Mouse (Mus musculus) limb, embryonic 12.5 days (tissue): ENCODE measurements around the gene Slc25a11. TPM values are rescaled to one million over a fixed set of nuclear protein-coding genes. Genes with fewer than 3 reads are reported as not detected.

Experiments used
- ATAC-seq: fragments of 200-750 bp; cut with Nextera tagmentation; 2 replicates; pipeline ENCODE4 v1.8.0; 2017; ENCODE audit warnings: low read depth, moderate TSS enrichment; ENCODE audit not compliant: insufficient number of reproducible peaks, insufficient read depth, low FRiP score, low TSS enrichment
- H3K27ac ChIP-seq: fragments of 300-500 bp; sonication (generic); 2 replicates; pipeline ENCODE4 v1.5.1; 2016; ENCODE audit warnings: mild to moderate bottlenecking, moderate library complexity
- H3K27me3 ChIP-seq: fragments of 300-500 bp; sonication (generic); 2 replicates; pipeline ENCODE4 v1.6.1; 2016; ENCODE audit warnings: mild to moderate bottlenecking, moderate library complexity
- H3K36me3 ChIP-seq: fragments of 300-500 bp; sonication (generic); 2 replicates; pipeline ENCODE4 v1.6.1; 2016; ENCODE audit warnings: mild to moderate bottlenecking, moderate library complexity
- H3K4me1 ChIP-seq: fragments of 300-500 bp; sonication (generic); replicated peaks from 2 replicates; pipeline ENCODE4 v1.6.1; 2016
- H3K4me2 ChIP-seq: fragments of 300-500 bp; sonication (generic); 2 replicates; pipeline ENCODE4 v1.6.1; 2016; ENCODE audit warnings: mild to moderate bottlenecking, moderate library complexity
- H3K4me3 ChIP-seq: fragments of 300-500 bp; sonication (generic); replicated peaks from 2 replicates; pipeline ENCODE4 v1.5.1; 2016; ENCODE audit warnings: mild to moderate bottlenecking
- H3K9ac ChIP-seq: fragments of 300-500 bp; sonication (generic); replicated peaks from 2 replicates; pipeline ENCODE4 v1.6.1; 2016; ENCODE audit warnings: mild to moderate bottlenecking, moderate library complexity
- H3K9me3 ChIP-seq: fragments of 300-500 bp; sonication (generic); 2 replicates; pipeline ENCODE4 v1.6.1; 2016; ENCODE audit warnings: mild to moderate bottlenecking, moderate library complexity
- WGBS: fragments of 180-500 bp; shearing (Covaris S2); methylation state at CpG from one replicate; pipeline ENCODE4 v1.1.7; 2016; 5-methylcytosine and 5-hydroxymethylcytosine counted together
- polyA plus RNA-seq: library from polyadenylated mRNA; unstranded; fragments of >200 nt; fragmentation: Nextera tagmentation; extraction: Ambion mirVana; gene quantifications from 2 replicates; pipeline ENCODE4 v1.2.1, GENCODE M21; 2016

The Slc25a11 gene
- 161 and 163 TPM in 2 replicates for polyA plus RNA-seq

DNA sequence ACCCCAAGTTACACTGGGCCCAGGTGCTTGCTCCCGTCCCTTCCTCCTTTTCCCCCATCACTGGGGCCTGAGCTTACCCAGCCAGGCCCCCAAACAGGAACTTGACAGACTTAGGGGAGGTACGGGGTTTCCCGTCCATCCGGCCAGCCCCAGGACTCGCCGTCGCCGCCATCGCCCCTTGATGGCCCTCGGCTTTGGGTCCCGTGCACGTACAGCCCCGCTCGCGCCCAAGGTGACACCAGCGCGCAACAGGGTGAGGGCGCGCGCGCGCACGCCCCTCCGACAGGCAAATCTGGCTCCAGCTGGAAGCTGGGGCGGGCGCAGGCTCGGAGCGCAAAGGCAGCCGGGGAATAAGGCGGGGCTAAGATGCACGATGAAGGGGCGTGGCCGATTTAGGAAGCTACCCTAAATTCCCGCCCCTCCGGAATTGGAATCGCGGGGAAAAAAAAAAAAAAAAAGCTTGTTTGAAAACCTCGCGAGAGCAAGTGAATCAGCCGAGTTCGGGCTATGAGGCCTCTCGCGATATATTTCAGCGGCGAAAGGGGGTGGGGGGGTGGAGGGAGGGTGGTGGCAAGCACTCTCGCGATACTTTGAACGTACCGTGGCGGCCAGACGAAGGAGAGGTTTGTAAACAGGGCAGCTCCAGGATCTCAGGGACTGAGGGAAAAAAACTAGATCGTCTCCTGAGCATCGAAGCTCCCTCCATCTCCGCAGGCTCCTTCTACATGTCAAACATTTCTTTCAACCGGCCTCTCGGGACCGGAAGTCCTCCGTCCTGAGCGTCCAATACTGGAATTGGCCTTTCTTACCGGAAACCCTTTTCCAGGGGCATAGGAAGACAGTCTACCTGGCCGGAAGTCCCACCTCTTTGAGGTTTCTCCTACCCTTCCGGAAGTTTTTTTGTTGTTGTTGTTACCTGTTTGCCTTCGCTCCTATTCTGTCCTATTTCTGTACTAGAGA lies at the start of gene Slc25a11, which contains the start of gene Rnf167:
Slc25a11 (minus strand) TSS at position 789 of the 960 bp plus-strand sequence.
Rnf167 (plus strand) TSS at position 545 of the 960 bp plus-strand sequence.
- Histone ChIP-seq H3K27me3 (no peaks in the 10 kb centered on the region), H3K27ac (peak within 1 kb of the TSS; percentile 94), H3K4me1 (peaks cover 51% of the 10 kb centered on the region), H3K36me3 (peaks cover 68% of the 10 kb centered on the region), H3K9ac (peak within 1 kb of the TSS; percentile 83), H3K4me2 (peak within 1 kb of the TSS; percentile 95), H3K4me3 (peak within 1 kb of the TSS; percentile 54), H3K9me3 (no peaks in the 10 kb centered on the region)
- WGBS, result under 1% methylated on average over 63 of the region's 63 CpGs
- ATAC-seq, result peak; percentile 82

DNA sequence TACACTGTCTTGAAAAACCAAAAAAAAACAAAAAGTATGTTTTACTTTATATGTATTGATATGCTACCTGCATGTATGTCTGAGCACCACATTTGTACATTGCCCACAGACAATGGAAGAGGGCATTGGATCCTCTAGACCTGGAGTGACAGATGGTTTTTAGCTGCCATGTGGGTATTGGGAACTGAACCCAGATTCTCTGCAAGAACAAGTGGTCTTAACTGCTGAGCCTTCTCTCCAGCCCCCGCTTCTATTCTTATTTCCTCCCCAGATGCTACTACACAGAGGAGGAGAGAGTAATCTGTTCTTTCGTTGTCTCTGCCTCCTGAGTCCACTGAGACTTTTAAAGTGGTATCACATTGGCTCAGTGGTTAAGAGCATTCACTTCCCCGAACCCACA lies 46.2 kb upstream of the Slc25a11 start:
- WGBS, result 77% methylated on average over 3 of the region's 3 CpGs
- Histone ChIP-seq H3K27me3 (no peaks in the 10 kb centered on the region), H3K27ac (no peak overlapping the region), H3K9me3 (no peaks in the 10 kb centered on the region), H3K9ac (no peak overlapping the region), H3K36me3 (no peaks in the 10 kb centered on the region), H3K4me1 (peaks cover 4% of the 10 kb centered on the region), H3K4me3 (no peak overlapping the region), H3K4me2 (no peak overlapping the region)
- ATAC-seq, result no peak

DNA sequence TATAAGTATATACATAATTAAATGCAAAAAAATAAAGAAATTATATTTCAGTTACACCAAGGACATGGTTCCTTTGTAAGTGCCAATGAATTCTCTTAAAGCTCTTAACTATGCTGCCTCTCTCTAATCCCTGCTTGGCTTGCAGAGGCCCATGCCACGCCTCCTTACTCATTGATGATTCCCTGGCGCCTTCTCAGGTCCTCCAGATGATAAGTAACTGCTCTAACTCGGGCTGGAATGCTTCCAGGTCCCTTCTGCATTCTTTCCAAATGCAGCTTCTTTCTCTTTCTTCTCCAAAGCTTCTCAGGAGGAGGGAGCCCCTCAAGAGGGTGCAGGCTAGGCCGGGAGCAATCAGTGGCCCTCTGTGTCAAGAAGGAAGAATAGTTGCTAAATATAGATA lies 42.3 kb upstream of the Slc25a11 start:
- H3K9me3 ChIP-seq, result no peaks in the 10 kb centered on the region
- no peak overlapping the region for H3K9ac ChIP-seq
- no peak for ATAC-seq
- H3K27ac ChIP-seq, result no peak overlapping the region
- whole genome bisulfite sequencing, result 63% methylated on average over 4 of the region's 4 CpGs
- H3K36me3 ChIP-seq, result peaks cover 9% of the 10 kb centered on the region
- H3K4me2 ChIP-seq, result no peak overlapping the region
- no peaks in the 10 kb centered on the region for H3K27me3 ChIP-seq
- peaks cover 19% of the 10 kb centered on the region for H3K4me1 ChIP-seq
- no peak overlapping the region for H3K4me3 ChIP-seq

DNA sequence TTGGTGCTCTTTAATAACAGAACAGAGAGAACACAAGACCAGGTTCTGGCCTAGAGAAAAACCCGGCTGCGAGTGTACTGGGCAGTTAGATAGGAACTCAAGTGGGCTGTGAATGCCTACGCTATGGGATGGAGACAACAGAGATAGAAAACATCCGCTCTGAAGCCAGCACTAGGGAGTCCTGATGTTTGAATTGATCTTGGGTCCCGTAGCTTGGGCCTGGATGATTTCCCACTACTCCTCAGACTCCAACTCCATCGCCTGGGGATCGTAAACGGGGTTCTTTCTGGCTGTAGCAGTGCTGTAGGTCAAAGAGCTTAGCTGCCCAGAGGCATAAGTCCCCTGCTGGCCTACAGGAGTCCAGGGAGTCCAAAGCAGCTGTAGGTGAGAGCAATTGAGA lies 41.1 kb upstream of the Slc25a11 start:
- H3K27ac ChIP-seq, result peak overlapping the region; percentile 84
- H3K27me3 ChIP-seq, result no peaks in the 10 kb centered on the region
- H3K36me3 ChIP-seq, result peaks cover 22% of the 10 kb centered on the region
- H3K9ac ChIP-seq, result peak overlapping the region; percentile 78
- no peak for ATAC-seq
- H3K4me3 ChIP-seq, result peak overlapping the region; percentile 87
- WGBS, result 11% methylated on average over 8 of the region's 8 CpGs
- H3K4me2 ChIP-seq, result peak overlapping the region; percentile 88
- peaks cover 19% of the 10 kb centered on the region for H3K4me1 ChIP-seq
- no peaks in the 10 kb centered on the region for H3K9me3 ChIP-seq

DNA sequence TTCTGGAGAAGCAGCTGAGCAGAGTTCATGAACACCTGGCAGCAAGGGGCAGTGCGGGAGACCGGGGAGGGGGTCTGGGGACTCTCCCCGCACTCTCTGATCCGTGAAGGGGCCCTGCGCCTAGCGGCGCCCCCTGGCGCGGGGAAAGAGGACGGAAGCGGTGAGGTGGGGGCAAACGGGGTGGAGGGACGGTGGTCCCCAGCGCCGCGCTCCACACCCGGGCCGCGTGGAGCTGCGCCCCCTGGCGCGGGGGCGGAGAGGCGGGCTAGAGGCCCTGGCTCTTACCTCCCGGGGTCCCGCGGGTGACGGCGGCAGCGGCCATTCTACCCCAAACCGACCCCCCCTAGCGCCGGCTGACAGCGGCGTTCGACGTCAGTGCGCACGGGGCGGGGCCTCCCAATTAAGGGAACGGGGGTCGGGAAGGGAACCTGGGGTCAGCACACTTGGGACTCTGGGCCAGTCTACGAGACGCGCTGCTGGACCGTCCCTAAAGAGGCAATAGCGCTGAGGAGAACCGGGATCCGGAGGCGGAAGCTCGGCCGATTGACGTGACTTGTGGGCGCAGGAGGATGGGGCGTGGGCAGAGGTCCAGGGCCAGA lies 40.4 kb upstream of the Slc25a11 start, which contains the start of gene Camta2:
Camta2 (minus strand) TSS at position 505 of the 599 bp plus-strand sequence.
- Histone ChIP-seq H3K4me2 (peak within 1 kb of the TSS; percentile 88), H3K9me3 (no peaks in the 10 kb centered on the region), H3K27me3 (no peaks in the 10 kb centered on the region), H3K4me1 (peaks cover 19% of the 10 kb centered on the region), H3K36me3 (peaks cover 28% of the 10 kb centered on the region), H3K4me3 (peak within 1 kb of the TSS; percentile 87), H3K9ac (peak within 1 kb of the TSS; percentile 78), H3K27ac (peak within 1 kb of the TSS; percentile 84)
- peak; percentile 77 for ATAC-seq
- under 1% methylated on average over 55 of the region's 55 CpGs for WGBS

DNA sequence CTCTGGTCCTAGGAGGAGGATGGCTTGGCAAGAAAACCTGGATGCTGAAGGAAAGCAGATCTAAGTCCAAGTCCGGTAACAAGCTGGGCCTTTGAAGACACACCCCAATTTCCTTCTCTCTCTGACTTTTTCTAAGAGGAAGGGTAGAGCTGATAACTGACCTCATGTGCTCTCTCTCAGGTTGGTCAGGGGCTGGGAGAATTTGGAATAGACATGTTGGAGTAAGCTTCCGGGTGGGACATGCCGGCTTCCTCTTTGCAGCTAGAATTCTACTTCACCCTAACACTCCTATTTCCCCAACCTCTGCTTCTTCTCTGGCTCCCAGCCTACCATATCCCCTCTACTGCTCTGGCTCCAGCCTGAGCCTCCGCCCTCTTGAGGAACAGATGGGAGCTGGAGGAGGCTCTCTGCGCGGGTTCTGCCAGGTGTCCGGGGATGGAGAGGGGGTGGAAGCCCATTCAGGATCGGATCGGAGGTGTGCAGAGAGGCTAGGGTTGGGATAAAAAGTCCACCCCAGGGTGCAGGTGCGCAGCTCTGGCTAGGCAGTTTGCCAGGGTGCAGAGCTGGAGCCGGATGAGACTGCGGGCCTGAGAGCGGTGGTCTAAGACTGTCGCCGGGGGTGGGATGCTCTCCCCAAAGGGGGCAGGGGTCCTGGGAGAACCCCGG lies 39.8 kb upstream of the Slc25a11 start:
- Histone ChIP-seq H3K4me3 (peak overlapping the region; percentile 87), H3K9me3 (no peaks in the 10 kb centered on the region), H3K36me3 (peaks cover 33% of the 10 kb centered on the region), H3K27me3 (no peaks in the 10 kb centered on the region), H3K4me1 (peaks cover 25% of the 10 kb centered on the region), H3K9ac (peak overlapping the region; percentile 78), H3K4me2 (peak overlapping the region; percentile 88), H3K27ac (peak overlapping the region; percentile 84)
- peak; percentile 56; the same call in 1 of the 2 replicates for ATAC-seq
- 5% methylated on average over 16 of the region's 16 CpGs for WGBS

DNA sequence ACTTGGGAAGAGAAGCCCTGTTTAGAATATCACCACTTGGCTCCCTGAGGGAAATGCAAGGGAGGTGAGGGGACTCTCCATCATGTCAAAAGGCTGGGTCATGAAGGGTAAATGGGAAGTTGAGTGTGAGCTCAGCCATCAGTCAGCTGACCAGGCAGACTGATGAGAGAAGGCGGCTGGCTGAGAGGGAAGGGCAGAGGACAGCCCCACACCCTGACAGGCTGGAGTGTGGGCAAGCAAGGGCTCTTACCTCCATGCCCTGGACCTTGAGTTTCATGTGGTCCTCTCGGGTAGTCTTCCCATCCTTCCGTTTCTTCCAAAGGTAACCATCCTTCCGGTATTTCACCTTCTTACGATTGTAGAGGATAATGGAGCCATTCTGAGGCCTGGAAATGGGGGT lies 36.4 kb upstream of the Slc25a11 start:
- peaks cover 24% of the 10 kb centered on the region for H3K4me1 ChIP-seq
- no peaks in the 10 kb centered on the region for H3K9me3 ChIP-seq
- H3K27me3 ChIP-seq, result no peaks in the 10 kb centered on the region
- no peak overlapping the region for H3K9ac ChIP-seq
- no peak overlapping the region for H3K27ac ChIP-seq
- H3K4me3 ChIP-seq, result no peak overlapping the region
- WGBS, result 82% methylated on average over 5 of the region's 5 CpGs
- no peak overlapping the region for H3K4me2 ChIP-seq
- no peak for ATAC-seq
- H3K36me3 ChIP-seq, result peaks cover 54% of the 10 kb centered on the region

DNA sequence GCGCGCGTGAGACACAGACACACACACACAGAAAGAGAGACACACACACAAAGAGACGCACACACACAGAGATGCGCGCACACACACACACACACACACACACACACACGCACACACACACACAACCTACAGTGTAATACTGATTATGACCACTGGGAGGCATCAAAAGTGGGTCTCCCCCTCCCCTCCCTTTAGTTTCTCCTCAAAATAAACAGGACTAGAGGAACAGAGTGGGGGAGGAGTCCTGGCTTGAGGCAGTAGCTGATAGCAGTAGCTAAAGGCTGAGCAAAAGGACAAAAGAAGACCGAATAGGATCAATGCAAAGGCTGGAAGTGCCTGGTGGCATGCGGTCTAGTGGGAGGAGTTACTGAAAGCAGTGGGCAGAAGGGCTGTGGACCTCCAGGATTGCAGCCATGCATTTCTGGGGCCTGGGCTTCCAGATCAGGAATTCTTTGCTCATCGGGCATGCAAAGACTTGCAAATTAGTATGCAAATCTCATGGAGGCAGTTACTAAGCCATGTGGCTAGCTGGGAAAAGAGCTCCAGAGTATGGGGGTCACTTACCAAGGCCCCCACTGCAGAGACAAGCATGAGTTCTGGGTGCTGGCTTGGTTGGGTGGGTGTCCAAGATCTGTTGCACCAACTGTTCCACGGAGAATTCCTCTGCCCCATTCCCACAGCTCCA lies 34.8 kb upstream of the Slc25a11 start:
- Histone ChIP-seq H3K4me2 (no peak overlapping the region), H3K27me3 (no peaks in the 10 kb centered on the region), H3K9me3 (no peaks in the 10 kb centered on the region), H3K4me1 (peaks cover 15% of the 10 kb centered on the region), H3K36me3 (peaks cover 60% of the 10 kb centered on the region), H3K4me3 (no peak overlapping the region), H3K27ac (peak overlapping the region; percentile 51; the same call in 1 of the 2 replicates), H3K9ac (no peak overlapping the region)
- ATAC-seq, result peak; percentile 19; the same call in 1 of the 2 replicates
- 24% methylated on average over 11 of the region's 11 CpGs for WGBS

DNA sequence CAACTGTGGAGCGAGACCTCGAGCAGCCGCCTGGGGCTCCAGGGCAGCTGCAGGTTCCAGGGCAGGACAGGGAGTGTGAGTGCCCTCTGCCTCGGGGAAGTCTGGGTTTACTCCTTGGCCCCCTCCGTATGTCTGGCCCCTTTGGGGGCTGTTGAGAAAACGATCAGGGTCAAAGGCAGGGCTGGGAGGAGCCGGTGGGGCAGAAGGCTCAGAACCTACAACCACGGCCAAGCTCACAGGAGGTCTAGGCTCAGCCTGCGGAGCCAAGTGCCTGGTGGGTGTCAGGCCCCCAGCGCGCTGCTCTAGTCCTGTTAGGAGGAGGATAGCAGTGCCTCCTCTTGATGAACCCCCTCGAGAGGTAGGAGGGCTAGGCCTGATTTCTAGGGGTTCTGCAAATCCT lies 33.9 kb upstream of the Slc25a11 start:
- Histone ChIP-seq H3K4me3 (no peak overlapping the region), H3K27me3 (no peaks in the 10 kb centered on the region), H3K4me2 (no peak overlapping the region), H3K27ac (no peak overlapping the region), H3K9me3 (no peaks in the 10 kb centered on the region), H3K36me3 (peaks cover 64% of the 10 kb centered on the region), H3K9ac (no peak overlapping the region), H3K4me1 (peaks cover 7% of the 10 kb centered on the region; the same call in 1 of the 2 replicates)
- no peak for ATAC-seq
- 67% methylated on average over 12 of the region's 12 CpGs for WGBS

DNA sequence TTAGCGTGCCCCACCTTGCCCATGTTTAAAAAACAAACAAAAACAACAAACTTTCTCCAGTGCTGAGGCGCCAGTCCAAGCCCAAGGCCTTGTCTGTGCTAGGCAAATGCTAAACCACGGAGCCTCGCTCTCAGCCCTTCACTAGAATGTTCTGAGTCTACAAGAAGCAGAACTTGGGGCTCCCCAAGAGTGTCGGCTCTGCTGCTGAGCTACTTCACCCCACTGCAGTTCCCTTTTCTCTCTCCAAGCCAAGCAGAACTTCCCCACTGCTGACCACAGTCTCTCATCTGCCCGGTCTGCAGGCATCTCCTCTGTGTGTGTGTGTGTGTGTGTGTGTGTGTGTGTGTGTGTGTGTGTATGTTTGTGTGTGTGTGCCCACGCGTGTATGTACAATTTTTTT lies 32.6 kb upstream of the Slc25a11 start:
- no peak overlapping the region for H3K4me2 ChIP-seq
- H3K4me3 ChIP-seq, result no peak overlapping the region
- 87% methylated on average over 6 of the region's 8 CpGs for WGBS
- peaks cover 7% of the 10 kb centered on the region; the same call in 1 of the 2 replicates for H3K4me1 ChIP-seq
- no peak overlapping the region for H3K27ac ChIP-seq
- no peaks in the 10 kb centered on the region for H3K27me3 ChIP-seq
- H3K9ac ChIP-seq, result no peak overlapping the region
- ATAC-seq, result no peak
- H3K36me3 ChIP-seq, result peaks cover 70% of the 10 kb centered on the region
- no peaks in the 10 kb centered on the region for H3K9me3 ChIP-seq
